Mouse (Mus musculus) kidney, adult 18-20 months (tissue): Measurements from ENCODE around the gene Suclg1.

Experiments used
- DNase-seq: peaks from one replicate; pipeline ENCODE4 v3.0.0; 2021

The Suclg1 gene

DNA sequence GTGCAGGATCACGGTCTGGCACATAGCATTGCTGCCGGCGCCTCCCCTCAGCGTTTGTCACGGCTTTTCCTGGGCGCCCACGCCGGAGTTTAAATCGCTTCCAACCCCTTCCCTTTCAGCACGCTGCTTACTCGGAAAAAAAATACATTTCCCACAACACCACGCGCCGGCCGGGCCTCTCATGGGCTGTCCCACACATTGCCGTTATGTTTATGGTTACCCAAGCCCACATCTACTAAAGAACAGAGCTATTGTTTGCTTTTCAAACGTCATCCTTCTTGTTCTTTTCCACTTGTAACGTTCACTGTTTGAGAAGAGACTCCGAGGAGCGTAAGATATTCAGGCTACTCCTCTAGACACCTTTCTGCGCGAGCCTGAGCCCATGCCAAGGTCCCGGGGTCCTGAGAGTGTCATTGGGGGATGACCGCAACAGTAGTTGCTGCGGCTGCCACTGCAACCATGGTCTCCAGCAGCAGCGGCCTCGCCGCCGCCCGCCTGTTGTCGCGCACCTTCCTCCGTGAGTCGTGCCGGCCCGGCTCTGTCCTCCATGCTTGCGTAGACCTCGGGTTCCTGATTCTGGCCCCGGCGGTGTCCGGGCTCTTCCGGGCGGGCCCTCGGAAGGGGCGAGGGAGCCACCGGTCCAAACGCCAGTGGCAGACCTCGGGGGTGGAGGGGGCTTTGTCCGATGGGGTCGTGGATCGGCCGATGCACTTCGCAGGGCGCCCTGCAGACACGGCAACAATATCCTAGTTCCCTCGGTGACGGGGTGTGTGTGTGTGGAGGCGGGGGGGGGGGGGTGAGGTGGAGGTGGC, at the start of gene Suclg1:
Suclg1 (plus strand) TSS at position 146 of the 812 bp plus-strand sequence.
- DNase-seq = peak; percentile 90

GRCm38 (mm10) chr6:73203724-73204123, 44.5 kb upstream of the Suclg1 start:
- no peak for DNase-seq

- DNase-seq = no peak
These were observed 43.2 kb upstream of the Suclg1 start for GRCm38 (mm10) chr6:73204937-73205336.

- DNase-seq = no peak
These were observed 38.6 kb upstream of the Suclg1 start for GRCm38 (mm10) chr6:73209598-73209997.

DNA sequence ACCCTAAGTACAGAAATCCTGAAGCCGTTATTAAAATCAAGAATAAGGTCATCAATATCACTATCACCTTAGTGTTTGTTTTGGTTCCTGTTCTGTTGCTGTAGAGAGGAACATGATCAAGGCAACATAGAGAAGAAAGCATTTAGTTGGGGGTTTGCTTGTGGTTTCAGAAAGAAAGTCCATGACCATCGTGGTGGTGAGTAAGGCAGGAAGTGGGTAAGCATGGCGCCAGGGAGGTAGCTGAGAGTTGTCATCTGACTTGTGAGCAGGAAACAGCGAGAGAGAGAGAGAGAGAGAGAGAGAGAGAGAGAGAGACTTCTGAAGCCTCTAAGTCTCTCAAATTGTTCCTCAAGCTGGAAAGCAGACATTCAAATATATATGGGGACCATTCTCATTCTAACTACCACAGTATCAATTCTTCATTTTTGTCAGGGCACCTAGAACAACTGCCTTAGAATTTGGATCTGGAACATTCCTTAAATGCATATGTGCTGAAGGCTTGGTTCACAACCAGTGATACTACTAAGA, 37.7 kb upstream of the Suclg1 start:
- DNase-seq = no peak

DNA sequence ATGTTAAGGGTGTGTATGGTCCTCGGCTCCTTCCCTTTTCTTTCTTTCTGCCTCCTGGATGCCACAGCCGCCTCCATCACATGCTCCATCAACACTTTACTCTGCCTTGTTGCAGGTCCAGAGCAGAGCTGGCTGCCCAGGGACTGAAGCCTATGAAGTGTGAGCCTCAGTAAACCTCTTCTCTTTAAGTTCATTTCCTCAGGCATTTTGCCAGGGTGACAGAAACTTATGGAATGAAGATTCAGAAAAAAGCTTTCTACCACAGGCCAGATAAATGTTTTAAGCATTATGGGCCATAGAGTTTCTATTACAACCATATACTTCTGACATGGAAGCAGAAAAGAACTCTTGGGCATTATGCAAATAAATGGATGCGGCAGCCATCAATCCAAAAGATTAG, 37.1 kb upstream of the Suclg1 start:
- no peak for DNase-seq

DNA sequence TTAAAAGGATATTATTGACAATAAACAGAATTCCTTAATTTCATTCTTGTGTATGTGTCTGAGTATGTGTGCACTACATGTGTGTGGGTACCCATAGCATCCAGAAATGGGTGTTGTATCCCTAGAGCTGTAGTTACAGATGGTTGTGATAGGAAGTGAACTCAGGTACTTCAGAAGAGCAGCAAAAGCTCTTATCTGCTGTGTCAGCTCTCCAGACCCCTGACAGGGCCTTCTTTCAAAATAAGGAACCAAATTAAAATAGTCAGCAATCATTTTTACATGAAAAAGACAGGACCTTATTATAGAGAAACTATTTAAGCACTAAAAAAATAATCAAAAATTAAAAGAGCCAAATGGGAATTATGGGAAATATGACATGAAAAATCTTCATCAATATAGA, 36.6 kb upstream of the Suclg1 start:
- DNase-seq = no peak

DNA sequence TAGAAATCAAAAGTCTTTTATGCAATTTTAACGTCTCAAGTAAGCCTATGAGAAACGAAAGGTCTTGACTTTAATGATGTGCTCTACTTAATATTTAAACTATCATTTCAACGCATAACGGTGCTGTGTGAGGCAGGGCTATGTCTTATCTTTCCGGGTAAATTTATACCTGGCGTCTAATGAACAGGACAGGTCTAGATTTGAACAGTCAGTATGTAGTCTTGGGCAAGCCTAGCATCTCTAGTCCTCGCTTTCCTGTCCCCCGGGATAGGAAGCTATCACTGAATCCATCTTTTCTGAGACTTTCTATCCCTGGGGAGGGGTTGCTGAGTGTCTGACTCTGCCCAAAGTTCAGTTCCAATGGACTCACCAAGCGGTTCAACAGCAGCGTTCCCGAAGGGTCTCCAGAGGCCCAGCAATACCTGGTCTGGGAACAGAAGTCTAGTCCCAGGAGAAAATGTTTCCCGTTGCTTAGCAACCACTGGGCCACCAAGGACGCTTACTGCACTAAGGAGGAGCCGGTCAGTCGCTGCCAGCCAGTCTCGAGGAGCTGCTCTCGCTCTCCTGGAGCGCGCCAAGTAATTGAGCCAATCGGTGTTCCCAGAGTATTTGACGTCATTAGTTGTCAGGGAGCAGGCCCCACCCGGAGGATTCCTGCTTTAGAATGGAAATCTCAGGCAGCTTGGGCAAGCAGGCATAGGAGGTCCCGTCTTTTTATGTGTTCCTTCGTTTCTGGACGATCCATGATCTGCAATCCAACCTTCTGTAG, 26.8 kb upstream of the Suclg1 start, which contains the start of gene Dnah6:
Dnah6 (minus strand) TSS at position 463 of the 769 bp plus-strand sequence.
- DNase-seq = peak; percentile 86

GRCm38 (mm10) chr6:73221958-73222735, 26.0 kb upstream of the Suclg1 start:
- no peak for DNase-seq

DNA sequence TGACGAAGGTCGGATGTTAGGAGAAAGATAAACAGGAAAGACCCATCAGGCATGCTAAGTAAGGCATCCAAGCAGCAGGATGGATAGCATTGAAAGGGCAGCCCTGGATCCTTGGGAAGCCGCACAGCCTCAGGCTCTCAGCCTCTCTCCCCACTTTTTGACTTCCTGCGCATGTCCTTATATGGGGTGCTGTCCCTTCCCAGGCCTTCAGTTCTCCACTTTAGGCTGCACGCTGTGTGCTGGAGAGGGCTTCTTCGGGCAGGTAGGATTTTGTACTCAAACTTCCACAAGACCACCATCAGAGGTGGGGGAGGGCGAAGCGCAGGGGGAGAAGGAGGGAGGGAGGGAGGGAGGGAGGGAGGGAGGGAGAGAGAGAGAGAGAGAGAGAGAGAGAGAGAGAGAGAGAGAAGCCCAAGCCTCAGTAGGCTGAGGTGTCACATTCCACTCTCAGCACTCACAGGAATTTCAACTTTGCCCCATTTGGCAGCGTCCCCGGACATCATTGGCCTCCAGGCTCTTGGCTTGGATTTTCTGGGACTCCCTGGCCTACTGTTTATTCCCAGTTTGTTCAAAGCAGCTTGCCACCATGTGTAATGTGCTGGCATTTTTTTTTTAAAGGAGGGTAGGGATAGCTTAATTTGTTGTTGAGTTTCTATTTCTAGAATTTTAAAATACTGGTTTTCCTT, 25.2 kb upstream of the Suclg1 start:
- DNase-seq = peak; percentile 97

GRCm38 (mm10) chr6:73227376-73228158, 20.6 kb upstream of the Suclg1 start:
- DNase-seq = no peak

DNA sequence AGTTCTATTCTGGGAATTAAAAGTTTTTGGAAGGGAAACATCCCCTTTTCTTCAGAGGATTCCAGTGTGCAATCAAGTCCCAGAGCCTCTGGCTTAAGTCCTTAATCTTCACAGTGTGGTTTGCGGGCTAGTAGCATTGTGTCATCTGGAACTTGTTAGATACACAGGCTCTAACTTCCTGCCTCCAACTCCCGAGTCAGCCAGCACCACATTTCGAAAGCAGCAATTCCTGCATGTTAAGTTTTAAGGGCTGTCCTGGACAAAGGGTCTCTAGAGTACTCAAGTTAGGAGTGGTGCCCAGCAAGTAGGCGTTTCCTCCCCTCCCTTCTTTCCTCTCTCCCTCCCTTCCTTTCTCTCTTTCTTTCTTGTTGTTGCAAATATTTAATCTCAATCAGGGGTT, 19.8 kb upstream of the Suclg1 start:
- DNase-seq = no peak

- no peak for DNase-seq
These were observed 19.3 kb upstream of the Suclg1 start for GRCm38 (mm10) chr6:73228881-73229280.

DNA sequence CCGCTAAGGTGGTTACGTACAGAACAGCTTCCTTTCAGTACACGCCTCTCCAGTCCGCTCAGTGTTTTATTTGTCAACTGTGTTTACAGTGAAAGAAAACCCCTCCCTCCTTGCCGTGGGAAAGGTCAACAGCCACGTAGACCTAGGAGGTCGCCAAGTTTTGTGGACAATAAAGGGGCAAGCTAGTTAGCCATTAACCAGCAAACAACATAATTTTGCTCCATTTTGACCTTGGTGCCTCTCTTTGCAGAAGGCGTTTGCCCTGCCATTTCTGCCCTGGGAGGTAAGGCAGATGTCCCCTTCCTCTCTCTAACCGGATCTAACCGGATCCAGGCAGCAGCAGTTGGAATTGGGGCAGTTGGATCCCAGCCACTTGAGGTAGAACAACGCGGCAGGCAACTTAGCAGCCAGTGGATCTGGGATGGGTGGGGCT, 16.0 kb upstream of the Suclg1 start:
- DNase-seq = peak; percentile 92

- no peak for DNase-seq
These were observed 14.9 kb upstream of the Suclg1 start for GRCm38 (mm10) chr6:73233202-73233726.

- DNase-seq = no peak
These were observed 13.8 kb upstream of the Suclg1 start for GRCm38 (mm10) chr6:73234302-73234900.

- no peak for DNase-seq
These were observed 12.5 kb upstream of the Suclg1 start for GRCm38 (mm10) chr6:73235650-73236049.

DNA sequence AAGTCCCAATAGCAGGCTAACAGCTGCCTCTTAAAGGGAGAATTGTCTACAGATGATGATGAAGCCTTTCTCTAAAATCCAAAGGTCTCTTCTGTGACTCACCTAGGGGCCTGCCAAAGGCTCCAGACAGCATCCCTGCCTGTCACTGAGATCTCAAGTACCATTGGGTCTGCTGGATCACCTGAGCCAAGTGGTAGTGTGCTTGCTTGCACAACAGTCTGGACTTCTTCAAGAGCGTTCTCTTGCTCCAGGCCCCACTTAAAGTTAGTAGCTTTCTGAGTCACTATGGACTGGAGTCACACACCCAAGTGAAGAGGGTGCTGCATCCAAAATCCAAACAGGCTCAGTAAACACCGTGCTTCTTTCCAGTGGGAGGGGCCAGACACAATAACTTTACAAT, 1.4 kb upstream of the Suclg1 start:
- no peak for DNase-seq

GRCm38 (mm10) chr6:73247452-73247851, 730 bp upstream of the Suclg1 start:
- DNase-seq = no peak

DNA sequence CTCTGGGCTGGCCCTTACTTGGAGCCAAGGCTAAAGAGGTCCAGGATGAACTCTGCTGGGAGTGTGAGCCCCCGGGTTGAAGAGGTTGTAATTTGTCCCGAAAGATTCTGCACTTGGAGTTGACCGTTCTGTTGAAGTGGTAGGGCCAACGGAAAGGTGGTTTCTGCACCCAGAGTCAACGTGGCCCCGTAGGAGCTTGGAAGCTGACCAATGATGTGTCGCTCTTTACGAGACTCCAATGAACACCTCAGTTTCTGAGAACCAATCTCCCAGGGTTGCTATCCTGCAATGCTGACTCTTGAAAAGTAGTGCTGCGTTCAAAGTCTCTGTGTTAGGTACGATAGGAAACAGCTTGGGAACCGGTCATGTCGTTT, 854 bp downstream of the Suclg1 start:
- DNase-seq = peak; percentile 59

GRCm38 (mm10) chr6:73249851-73250250, 1.7 kb downstream of the Suclg1 start:
- DNase-seq = no peak
